Mouse (Mus musculus): ENCODE measurements around the gene Mfng. TPM values are rescaled to one million over a fixed set of nuclear protein-coding genes. Genes with fewer than 3 reads are reported as not detected.

Gene Mfng
- polyA plus RNA-seq, 1 experiment from 2014 or later: 12.4 TPM

DNA sequence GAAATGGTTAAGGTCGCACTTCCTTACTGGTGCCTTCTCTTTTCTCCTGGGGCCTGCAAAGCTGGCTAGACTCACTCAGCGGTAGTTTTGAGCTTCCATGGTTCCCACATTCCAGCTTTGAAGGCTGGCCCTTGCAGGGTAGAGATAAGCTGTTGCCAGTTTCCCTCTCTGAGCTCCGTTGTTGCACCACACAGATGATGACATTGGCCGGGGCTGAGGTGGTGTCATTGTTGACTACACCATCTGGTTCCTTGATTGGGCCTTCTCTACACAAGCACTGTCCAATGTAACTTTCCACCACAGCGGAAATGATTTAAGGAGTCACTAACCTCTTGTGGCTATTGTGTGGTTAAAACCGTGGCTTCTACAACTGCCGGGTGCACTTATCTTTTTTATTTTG is 52.7 kb downstream of the Mfng start:
- Histone ChIP-seq H3K4me2 (no peak overlapping the region), H3K4me3 (ENCODE audit: low read depth, low read length) (no peak overlapping the region), H3K9me3 (ENCODE audit: control insufficient read depth, low read length) (no peaks in the 10 kb centered on the region), H3K36me3 (ENCODE audit: control insufficient read depth, insufficient read depth, low read length) (no peaks in the 10 kb centered on the region), H3K4me1 (replicated peaks; ENCODE audit: control insufficient read depth, insufficient read depth, low read length) (no peaks in the 10 kb centered on the region), H3K9ac (ENCODE audit: low read depth, low read length) (no peak overlapping the region), H3K27ac (ENCODE audit: low read depth, low read length) (no peak overlapping the region), H3K27me3 (replicated peaks; ENCODE audit: control insufficient read depth, insufficient read depth, low read length) (peaks cover 66% of the 10 kb centered on the region)
- DNase-seq (ENCODE audit: low spot score) (no peak), ATAC-seq (replicated peaks; ENCODE audit: low FRiP score) (no peak)
- 38% methylated on average over 7 of the region's 7 CpGs for WGBS

DNA sequence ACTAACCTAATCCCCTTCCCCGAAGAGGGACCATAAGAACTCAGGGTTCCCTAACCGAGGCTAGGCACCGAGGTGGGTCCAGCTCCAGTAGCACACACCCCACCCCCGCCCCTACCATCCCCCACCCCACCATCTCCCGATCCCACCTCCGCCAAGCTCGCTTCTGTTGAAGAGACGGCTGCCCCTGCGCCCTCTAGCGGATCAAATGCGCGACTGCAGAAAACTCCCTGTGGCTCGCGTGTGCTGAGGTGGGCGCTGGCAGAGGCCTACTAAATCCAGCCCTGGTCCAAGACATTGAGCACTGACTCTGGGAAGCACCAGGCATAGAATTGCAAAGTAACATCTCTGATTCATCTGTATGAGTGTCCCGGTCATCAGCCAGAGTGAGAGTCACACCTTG is 53.2 kb downstream of the Mfng start:
- H3K9me3 ChIP-seq (ENCODE audit: control insufficient read depth, low read length): no peaks in the 10 kb centered on the region
- no peaks in the 10 kb centered on the region for H3K36me3 ChIP-seq (ENCODE audit: control insufficient read depth, insufficient read depth, low read length)
- H3K4me3 ChIP-seq (ENCODE audit: low read depth, low read length): no peak overlapping the region
- no peaks in the 10 kb centered on the region for H3K4me1 ChIP-seq (replicated peaks; ENCODE audit: control insufficient read depth, insufficient read depth, low read length)
- WGBS: 3% methylated on average over 16 of the region's 16 CpGs
- H3K27ac ChIP-seq (ENCODE audit: low read depth, low read length): no peak overlapping the region
- H3K9ac ChIP-seq (ENCODE audit: low read depth, low read length): no peak overlapping the region
- ATAC-seq (replicated peaks; ENCODE audit: low FRiP score) (no peak), DNase-seq (ENCODE audit: low spot score) (peak; percentile 53)
- H3K4me2 ChIP-seq: no peak overlapping the region
- peaks cover 71% of the 10 kb centered on the region for H3K27me3 ChIP-seq (replicated peaks; ENCODE audit: control insufficient read depth, insufficient read depth, low read length)

DNA sequence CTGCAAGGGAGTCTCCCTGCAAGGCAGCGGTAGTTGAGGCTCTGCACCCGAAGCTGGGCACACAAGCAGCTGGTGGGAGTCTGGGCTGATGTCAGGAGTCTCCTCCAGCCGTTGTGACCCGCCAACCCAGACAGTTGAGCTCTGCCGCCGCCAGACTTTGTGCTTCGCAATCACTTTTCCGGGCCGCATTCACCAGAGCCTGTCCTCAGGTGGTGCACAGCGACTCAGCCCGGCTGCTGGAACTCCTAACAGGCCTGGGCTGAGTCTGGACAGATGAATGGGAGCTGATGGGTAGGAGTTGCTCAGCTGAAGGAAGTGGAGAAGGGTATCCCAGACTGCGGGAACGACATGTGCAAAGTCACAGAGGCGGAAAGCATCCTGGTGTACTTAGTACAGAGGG is 53.9 kb downstream of the Mfng start:
- no peak overlapping the region for H3K4me2 ChIP-seq
- no peak overlapping the region for H3K27ac ChIP-seq (ENCODE audit: low read depth, low read length)
- DNase-seq (ENCODE audit: low spot score): no peak
- no peak overlapping the region for H3K4me3 ChIP-seq (ENCODE audit: low read depth, low read length)
- H3K9me3 ChIP-seq (ENCODE audit: control insufficient read depth, low read length): no peaks in the 10 kb centered on the region
- H3K9ac ChIP-seq (ENCODE audit: low read depth, low read length): no peak overlapping the region
- no peak for ATAC-seq (replicated peaks; ENCODE audit: low FRiP score)
- H3K27me3 ChIP-seq (replicated peaks; ENCODE audit: control insufficient read depth, insufficient read depth, low read length): peaks cover 78% of the 10 kb centered on the region
- no peaks in the 10 kb centered on the region for H3K4me1 ChIP-seq (replicated peaks; ENCODE audit: control insufficient read depth, insufficient read depth, low read length)
- no peaks in the 10 kb centered on the region for H3K36me3 ChIP-seq (ENCODE audit: control insufficient read depth, insufficient read depth, low read length)
- 9% methylated on average over 14 of the region's 14 CpGs for WGBS

DNA sequence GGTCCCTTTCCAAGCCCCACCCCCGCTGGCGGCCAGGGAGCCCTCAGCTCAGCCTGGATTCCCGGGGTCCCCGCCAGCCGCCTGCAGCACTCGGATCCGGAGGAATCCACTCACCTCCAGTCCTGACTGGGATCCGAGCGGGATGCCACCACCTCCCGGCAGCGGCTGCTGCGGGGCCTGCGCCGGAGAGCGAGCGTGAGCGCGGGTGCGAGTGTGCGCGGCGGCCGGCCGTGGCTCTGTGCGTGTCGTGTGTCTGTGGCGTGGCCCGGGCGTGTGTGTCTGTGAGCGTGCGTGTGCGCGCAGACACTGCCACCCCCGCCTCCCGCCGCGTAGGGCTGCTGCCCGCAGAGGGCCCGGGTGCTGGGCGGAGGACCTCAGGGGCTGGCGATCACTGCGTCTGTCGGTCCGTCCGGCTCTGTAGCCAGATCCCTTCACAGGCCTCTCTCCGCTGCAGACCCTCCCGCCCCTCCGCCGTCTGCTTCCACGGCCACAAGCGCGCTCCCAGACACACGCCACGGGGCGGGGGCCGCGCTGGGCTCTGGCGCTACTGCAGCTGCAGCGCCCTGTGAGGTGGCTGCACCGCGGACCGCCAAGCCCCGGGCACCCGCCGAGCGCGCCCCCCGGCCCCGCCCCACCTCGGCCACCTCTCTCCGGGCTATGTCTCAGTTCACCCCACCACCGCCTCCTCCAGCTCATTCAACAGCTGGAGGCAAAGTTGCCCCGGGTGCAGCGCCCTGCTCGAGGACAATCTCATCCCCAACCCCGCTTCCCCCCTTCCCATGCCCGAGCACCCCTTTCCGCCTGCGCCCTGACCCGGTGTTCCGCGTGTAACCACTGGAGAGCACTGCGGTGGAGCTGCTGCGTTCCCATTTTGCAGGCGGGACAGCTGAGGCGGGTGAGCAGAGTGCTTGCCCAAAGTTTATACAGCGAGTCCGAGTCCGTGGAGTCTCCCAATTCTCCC is 54.7 kb downstream of the Mfng start, which contains the start of gene Elfn2:
TSS of gene Elfn2 (minus strand) at position 482 of the 961 bp plus-strand sequence.
- Histone ChIP-seq H3K9me3 (ENCODE audit: control insufficient read depth, low read length) (no peaks in the 10 kb centered on the region), H3K4me2 (peak within 1 kb of the TSS; percentile 60), H3K4me1 (replicated peaks; ENCODE audit: control insufficient read depth, insufficient read depth, low read length) (no peaks in the 10 kb centered on the region), H3K27ac (ENCODE audit: low read depth, low read length) (no peak within 1 kb of the TSS), H3K36me3 (ENCODE audit: control insufficient read depth, insufficient read depth, low read length) (no peaks in the 10 kb centered on the region), H3K9ac (ENCODE audit: low read depth, low read length) (no peak within 1 kb of the TSS), H3K4me3 (ENCODE audit: low read depth, low read length) (peak within 1 kb of the TSS; percentile 41), H3K27me3 (replicated peaks; ENCODE audit: control insufficient read depth, insufficient read depth, low read length) (peaks cover 86% of the 10 kb centered on the region)
- DNase-seq (ENCODE audit: low spot score) (no peak), ATAC-seq (replicated peaks; ENCODE audit: low FRiP score) (no peak)
- WGBS: 4% methylated on average over 89 of the region's 89 CpGs

DNA sequence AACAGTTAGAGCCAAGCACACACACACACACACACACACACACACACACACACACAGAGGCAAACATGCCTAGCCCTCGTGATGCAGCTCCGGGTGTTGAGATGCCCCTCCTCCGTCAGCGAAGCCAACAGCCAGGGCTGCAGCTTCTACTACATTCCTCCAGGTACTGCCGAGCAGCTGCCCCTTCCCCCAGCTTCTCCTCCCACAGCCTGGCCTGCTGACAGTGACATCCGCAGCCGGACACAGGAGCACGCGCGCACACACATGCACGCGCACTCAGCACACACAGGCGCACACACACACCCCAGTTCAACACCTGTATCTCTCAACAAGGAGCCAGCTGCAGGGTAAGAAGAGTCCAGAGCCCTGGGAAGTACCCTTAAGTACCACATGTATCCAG is 56.3 kb downstream of the Mfng start:
- Histone ChIP-seq H3K36me3 (ENCODE audit: control insufficient read depth, insufficient read depth, low read length) (no peaks in the 10 kb centered on the region), H3K4me1 (replicated peaks; ENCODE audit: control insufficient read depth, insufficient read depth, low read length) (0 out of 2 replicates have a peak, but pooled peaks cover 5% of the 10 kb centered on the region), H3K4me3 (ENCODE audit: low read depth, low read length) (no peak overlapping the region), H3K9me3 (ENCODE audit: control insufficient read depth, low read length) (no peaks in the 10 kb centered on the region), H3K4me2 (no peak overlapping the region), H3K27me3 (replicated peaks; ENCODE audit: control insufficient read depth, insufficient read depth, low read length) (peaks cover 91% of the 10 kb centered on the region), H3K9ac (ENCODE audit: low read depth, low read length) (no peak overlapping the region), H3K27ac (ENCODE audit: low read depth, low read length) (no peak overlapping the region)
- 57% methylated on average over 13 of the region's 13 CpGs for WGBS
- ATAC-seq (replicated peaks; ENCODE audit: low FRiP score) (no peak), DNase-seq (ENCODE audit: low spot score) (no peak)

DNA sequence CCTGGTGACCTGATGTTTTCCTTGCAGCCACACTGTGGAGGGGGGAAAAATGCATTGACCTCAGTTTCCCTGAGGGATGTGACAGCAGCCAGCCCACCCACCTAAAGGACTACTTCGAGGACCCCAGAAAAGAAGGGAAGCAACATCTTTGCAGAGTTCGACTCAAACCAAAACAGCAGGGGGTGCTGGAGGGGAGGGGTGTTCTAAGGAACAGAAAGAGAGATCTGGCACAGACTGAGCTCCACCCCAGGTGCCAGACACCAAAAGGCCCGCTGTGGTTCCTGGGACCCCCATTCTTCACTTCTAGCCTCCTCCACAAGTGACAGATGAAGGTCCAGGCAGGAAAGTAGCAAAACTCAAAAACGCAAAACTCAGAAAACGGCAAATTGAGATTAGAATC is 57.4 kb downstream of the Mfng start:
- H3K9ac ChIP-seq (ENCODE audit: low read depth, low read length): no peak overlapping the region

DNA sequence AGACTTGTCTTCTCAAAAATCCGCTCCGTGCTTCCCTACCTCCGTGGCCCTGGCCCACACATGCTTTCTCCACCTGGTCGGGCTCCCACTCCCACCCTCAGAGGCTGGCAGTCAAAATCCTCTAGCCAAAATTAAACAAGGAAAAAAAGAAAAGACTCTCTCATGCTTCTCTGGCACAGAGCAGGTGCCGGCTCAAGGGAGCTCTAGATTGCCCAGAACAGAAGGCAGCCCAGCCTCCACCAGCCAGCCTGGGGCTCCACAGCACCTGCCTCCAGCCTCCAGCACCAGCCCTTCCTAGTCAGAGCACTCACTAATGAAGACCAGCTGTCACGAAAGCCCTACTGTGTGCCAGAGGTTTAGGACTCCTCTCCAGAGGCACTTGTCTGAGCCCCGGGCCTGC is 59.5 kb downstream of the Mfng start:
- no peaks in the 10 kb centered on the region for H3K36me3 ChIP-seq (ENCODE audit: control insufficient read depth, insufficient read depth, low read length)
- H3K27me3 ChIP-seq (replicated peaks; ENCODE audit: control insufficient read depth, insufficient read depth, low read length): peaks cover 92% of the 10 kb centered on the region
- DNase-seq (ENCODE audit: low spot score) (no peak), ATAC-seq (replicated peaks; ENCODE audit: low FRiP score) (no peak)
- H3K4me1 ChIP-seq (replicated peaks; ENCODE audit: control insufficient read depth, insufficient read depth, low read length): 0 out of 2 replicates have a peak, but pooled peaks cover 5% of the 10 kb centered on the region
- H3K27ac ChIP-seq (ENCODE audit: low read depth, low read length): no peak overlapping the region
- no peak overlapping the region for H3K4me2 ChIP-seq
- no peak overlapping the region for H3K4me3 ChIP-seq (ENCODE audit: low read depth, low read length)
- H3K9ac ChIP-seq (ENCODE audit: low read depth, low read length): no peak overlapping the region
- H3K9me3 ChIP-seq (ENCODE audit: control insufficient read depth, low read length): no peaks in the 10 kb centered on the region
- WGBS: 73% methylated on average over 7 of the region's 7 CpGs

More for the DNA sequence above, 57.4 kb downstream of the Mfng start:
- H3K4me3 ChIP-seq (ENCODE audit: low read depth, low read length): no peak overlapping the region
- 0 out of 2 replicates have a peak, but pooled peaks cover 5% of the 10 kb centered on the region for H3K4me1 ChIP-seq (replicated peaks; ENCODE audit: control insufficient read depth, insufficient read depth, low read length)
- H3K27ac ChIP-seq (ENCODE audit: low read depth, low read length): no peak overlapping the region
- no peak for ATAC-seq (replicated peaks; ENCODE audit: low FRiP score)
- H3K27me3 ChIP-seq (replicated peaks; ENCODE audit: control insufficient read depth, insufficient read depth, low read length): peaks cover 98% of the 10 kb centered on the region
- WGBS: 48% methylated on average over 5 of the region's 5 CpGs
- no peak overlapping the region for H3K4me2 ChIP-seq
- no peaks in the 10 kb centered on the region for H3K36me3 ChIP-seq (ENCODE audit: control insufficient read depth, insufficient read depth, low read length)
- no peaks in the 10 kb centered on the region for H3K9me3 ChIP-seq (ENCODE audit: control insufficient read depth, low read length)
- no peak for DNase-seq (ENCODE audit: low spot score)

DNA sequence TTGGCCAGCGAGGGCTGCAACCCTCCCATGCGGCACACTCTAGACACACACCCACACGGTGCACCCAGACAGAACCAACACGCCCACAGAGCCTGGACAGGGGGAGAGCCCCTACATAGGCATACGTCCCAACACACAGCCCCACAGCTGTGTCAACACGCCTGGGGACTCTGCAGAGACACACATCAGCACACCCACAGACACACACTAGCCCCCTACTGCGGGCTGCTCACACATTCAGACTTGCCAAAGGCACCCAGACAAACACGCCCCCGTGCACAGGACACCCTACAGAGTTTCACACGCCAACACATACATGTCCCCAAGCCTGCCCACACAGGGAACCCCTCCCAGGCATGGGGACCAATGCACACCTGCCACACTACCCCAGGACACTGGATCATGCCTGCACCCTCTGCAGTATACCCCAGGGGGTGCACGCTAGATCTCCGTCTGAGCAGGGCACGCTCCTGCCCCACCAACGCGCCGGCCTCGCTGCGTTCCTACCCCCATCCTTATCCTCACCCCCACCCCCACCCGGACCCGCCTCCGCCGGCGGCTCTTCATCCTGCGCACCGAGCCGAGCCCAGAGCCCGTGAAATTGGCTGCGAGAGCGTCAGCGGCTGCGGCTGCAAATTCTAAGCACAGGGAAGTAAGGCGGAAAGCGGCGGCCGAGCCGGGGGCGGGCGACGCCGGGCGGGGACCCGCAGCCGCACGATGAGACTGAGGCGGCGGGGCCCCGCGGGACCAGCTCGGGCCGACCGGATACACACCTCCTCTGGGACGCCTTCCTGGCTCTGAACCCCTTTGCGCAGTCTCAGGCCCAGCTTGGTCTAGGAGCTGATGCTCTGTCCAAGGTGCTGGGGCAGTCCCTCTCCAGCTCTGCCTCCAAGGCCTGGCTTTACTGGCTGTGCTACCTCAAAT is 60.7 kb downstream of the Mfng start:
- WGBS: 8% methylated on average over 53 of the region's 53 CpGs
- H3K4me1 ChIP-seq (replicated peaks; ENCODE audit: control insufficient read depth, insufficient read depth, low read length): 0 out of 2 replicates have a peak, but pooled peaks cover 5% of the 10 kb centered on the region
- no peak overlapping the region for H3K9ac ChIP-seq (ENCODE audit: low read depth, low read length)
- H3K9me3 ChIP-seq (ENCODE audit: control insufficient read depth, low read length): no peaks in the 10 kb centered on the region
- peaks cover 81% of the 10 kb centered on the region for H3K27me3 ChIP-seq (replicated peaks; ENCODE audit: control insufficient read depth, insufficient read depth, low read length)
- DNase-seq (ENCODE audit: low spot score): no peak
- no peak overlapping the region; the same call in 1 of the 2 replicates for H3K4me3 ChIP-seq (ENCODE audit: low read depth, low read length)
- H3K27ac ChIP-seq (ENCODE audit: low read depth, low read length): no peak overlapping the region
- no peak for ATAC-seq (replicated peaks; ENCODE audit: low FRiP score)
- peak overlapping the region; percentile 48 for H3K4me2 ChIP-seq
- no peaks in the 10 kb centered on the region for H3K36me3 ChIP-seq (ENCODE audit: control insufficient read depth, insufficient read depth, low read length)
